Mouse (Mus musculus) embryo, embryonic 11.5 days (tissue): ENCODE data around the gene Hlcs.

Experiments used
- DNase-seq: peaks from one replicate; pipeline ENCODE4 v3.0.0-alpha.2; 2012; ENCODE audit warnings: low read depth, low spot score

Hlcs gene

GRCm38 (mm10) chr16:94246058-94246784 lies 67.2 kb downstream of the Hlcs start:
- no peak for DNase-seq

GRCm38 (mm10) chr16:94241126-94241525 lies 72.2 kb downstream of the Hlcs start:
- DNase-seq, result no peak

GRCm38 (mm10) chr16:94240190-94240589 lies 73.2 kb downstream of the Hlcs start:
- no peak for DNase-seq

GRCm38 (mm10) chr16:94239567-94239966 lies 73.8 kb downstream of the Hlcs start:
- DNase-seq, result no peak

GRCm38 (mm10) chr16:94239146-94239545 lies 74.2 kb downstream of the Hlcs start:
- no peak for DNase-seq

GRCm38 (mm10) chr16:94237130-94237484 lies 76.3 kb downstream of the Hlcs start:
- DNase-seq, result no peak

GRCm38 (mm10) chr16:94236226-94237129 lies 76.9 kb downstream of the Hlcs start:
- DNase-seq, result no peak

- no peak for DNase-seq
Measured at GRCm38 (mm10) chr16:94235718-94236117, 77.7 kb downstream of the Hlcs start.

DNA sequence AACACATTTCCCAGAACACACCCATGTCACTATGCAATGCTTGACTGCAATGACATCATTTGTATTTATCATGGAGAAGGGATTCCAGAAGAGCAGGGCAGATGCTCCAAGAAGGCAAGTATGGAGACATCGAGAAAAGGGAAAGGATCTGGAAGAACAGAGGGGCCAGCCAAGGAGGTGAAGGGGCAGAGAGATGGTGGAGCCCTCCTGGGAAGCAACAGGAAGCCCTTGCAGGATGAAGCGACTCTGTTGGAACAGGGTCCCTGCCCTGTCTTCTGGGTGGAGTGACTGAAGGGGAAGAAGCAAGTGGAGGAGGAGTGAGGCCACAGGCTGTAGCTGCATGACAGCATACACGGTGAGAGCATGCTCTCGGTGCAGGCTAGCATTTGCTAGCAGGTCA lies 79.2 kb downstream of the Hlcs start:
- DNase-seq, result no peak

GRCm38 (mm10) chr16:94230909-94231575 lies 82.3 kb downstream of the Hlcs start:
- no peak for DNase-seq

GRCm38 (mm10) chr16:94230499-94230898 lies 82.9 kb downstream of the Hlcs start:
- no peak for DNase-seq

DNA sequence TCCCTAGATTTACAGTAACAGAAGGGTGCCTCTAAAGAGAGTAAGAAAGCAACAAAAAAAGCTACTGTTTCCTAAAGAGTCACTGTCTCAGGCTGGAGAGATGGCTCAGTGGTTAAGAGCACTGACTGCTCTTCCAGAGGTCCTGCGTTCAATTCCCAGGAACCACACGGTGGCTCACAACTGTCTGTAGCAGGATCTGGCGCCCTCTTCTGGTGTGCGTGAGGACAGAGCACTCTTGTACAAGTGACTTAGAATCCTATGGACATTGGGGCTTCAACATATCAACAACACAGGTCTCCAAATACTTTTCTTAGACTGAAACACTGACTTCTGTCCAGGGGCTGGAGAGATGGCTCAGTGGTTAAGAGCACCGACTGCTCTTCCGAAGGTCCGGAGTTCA lies 83.5 kb downstream of the Hlcs start:
- DNase-seq, result no peak

- DNase-seq, result no peak
Measured at GRCm38 (mm10) chr16:94228858-94229555, 84.4 kb downstream of the Hlcs start.

GRCm38 (mm10) chr16:94227328-94228018 lies 85.9 kb downstream of the Hlcs start:
- peak; percentile 70 for DNase-seq

DNA sequence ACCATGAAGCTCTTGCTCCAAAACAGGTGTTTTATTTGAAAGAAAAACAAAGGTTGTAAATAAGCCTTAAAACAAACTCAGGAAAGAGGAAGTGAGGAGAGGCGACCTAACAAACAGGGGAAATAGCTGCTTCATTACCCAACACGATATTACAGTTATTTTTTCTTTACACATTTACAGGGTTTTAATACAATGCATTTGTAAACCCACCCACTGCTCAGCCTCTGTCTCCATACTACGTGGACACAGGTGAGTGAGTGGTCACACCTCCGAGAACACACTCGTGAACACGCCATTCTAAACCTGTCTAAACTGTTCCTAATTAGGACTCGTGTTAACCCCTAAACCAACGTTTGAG lies 90.0 kb downstream of the Hlcs start:
- DNase-seq, result no peak

DNA sequence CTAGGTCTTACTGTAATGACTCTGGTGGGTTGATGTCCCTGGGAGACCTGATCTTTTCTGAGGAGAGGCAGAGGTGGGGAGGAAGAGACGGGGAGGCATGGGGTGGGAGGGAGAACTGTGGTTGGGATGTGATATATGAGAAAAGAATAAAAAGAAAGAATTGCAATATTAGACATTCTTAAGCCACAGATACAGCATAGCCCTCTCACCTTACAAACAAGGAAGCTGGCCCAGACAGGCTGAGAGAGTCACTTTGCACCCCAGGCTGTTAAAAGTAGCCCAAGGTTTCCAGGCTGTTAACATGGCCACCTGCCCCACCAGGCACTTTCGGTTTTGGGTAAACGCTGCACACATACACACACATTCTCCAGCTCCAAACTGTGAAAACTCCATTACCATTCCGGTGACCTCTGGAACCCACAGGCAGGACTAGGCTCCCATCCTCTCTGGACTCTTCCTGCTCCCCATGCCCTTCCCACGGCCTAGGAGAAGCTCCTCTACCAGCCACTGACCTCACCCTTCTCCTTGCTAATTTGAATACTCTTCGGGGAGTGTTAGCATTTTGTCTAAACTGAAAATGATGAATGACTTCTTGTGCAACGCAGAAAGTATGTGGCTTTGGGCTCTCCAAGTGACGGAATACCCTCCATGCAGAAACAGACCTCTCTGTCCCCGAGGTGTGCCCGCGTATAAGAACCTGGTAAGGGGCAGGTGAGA lies 90.6 kb downstream of the Hlcs start:
- DNase-seq, result no peak

GRCm38 (mm10) chr16:94210689-94211357 lies 102.5 kb downstream of the Hlcs start:
- DNase-seq, result no peak

DNA sequence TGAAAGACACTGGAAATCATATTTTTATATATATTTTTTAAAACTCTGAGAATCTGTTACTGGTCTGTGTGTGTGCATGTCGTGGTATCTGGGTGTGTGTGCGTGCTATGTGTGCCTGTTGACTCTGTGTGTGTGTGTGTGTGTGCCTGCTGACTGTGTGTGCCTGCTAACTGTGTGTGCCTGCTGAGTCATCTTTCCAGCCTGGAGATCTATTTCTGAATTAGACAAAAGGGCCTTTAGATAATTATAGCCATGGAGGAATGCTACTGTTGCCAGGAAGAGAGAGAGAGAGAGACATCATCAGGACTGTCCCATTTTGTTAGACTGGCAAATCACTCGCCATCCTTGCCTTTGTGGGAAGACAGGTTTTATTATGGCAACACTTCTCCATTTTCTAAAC lies 103.7 kb downstream of the Hlcs start:
- DNase-seq, result no peak

DNA sequence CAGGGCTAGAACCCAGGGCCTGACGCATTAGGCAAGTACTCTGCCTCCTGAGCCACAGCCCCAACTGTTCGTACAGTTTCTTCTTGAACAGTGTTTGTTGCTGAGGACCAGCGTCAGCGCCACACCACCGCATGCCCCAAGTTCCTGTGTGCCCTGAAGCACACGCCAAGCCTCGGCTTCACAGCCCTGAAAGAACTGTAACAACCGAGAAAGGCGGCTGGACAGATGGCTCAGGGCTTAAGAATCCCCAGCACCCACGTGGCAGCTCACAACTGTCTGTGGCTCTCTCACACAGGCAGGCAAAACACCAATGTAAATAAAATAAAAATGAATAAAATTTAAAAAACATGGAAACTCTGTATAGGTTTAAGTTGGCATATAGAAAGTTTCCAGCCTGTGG lies 104.5 kb downstream of the Hlcs start:
- no peak for DNase-seq

DNA sequence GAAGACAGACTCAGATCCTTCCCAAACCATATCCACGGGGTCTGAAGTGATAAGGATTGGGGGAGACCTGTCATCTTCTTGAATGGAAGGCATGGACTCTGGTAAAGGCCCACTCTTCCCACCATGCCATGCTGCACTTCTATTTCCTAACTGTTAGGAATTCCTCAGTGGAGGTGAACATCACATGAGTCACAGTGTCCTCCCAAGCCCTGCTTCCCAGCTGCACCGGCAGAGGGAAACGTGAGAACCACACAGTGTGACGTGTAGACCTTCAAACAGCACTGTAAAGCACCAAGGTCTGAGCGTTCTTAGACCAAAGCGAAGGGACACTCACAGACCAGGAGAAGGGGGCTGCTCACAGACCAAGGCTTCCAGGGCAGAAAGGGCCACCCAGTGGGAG lies 105.2 kb downstream of the Hlcs start:
- DNase-seq, result no peak
